Mouse (Mus musculus) MEL (cell line): Measurements from ENCODE around the gene Gm4340. TPM values are rescaled to one million over a fixed set of nuclear protein-coding genes. Genes with fewer than 3 reads are reported as not detected.

ENCODE experiments used
- DNase-seq: peaks from one replicate; pipeline ENCODE4 v3.0.0; 2011; ENCODE audit warnings: low read depth, low spot score
- H3K27ac ChIP-seq: 2 replicates; pipeline ENCODE4 v1.5.1; 2012; ENCODE audit warnings: low read depth, mild to moderate bottlenecking, control low read depth, low read length, moderate library complexity; ENCODE audit not compliant: control insufficient read depth
- H3K27me3 ChIP-seq, 2 experiments: fragments of 150-350 bp in 1 of 2; sonication (generic) in 1 of 2; 2 replicates each; pipeline ENCODE4 v1.6.1; 2012; ENCODE audit warnings: low read length in 2 of 2, mild to moderate bottlenecking in 2 of 2, improper control_type of control experiment in 1 of 2, moderate library complexity in 1 of 2; ENCODE audit not compliant: insufficient read depth in 2 of 2, control insufficient read depth in 1 of 2
- H3K36me3 ChIP-seq, 2 experiments: 2 replicates each; pipeline ENCODE4 v1.6.1; 2012 to 2014; ENCODE audit warnings: low read length in 2 of 2, improper control_type of control experiment in 1 of 2, inconsistent platforms in 1 of 2, mild to moderate bottlenecking in 1 of 2; ENCODE audit not compliant: insufficient read depth in 2 of 2, control insufficient read depth in 1 of 2
- H3K4me1 ChIP-seq, 2 experiments: fragments of 150-350 bp in 1 of 2; sonication (generic) in 1 of 2; 2 replicates each; pipeline ENCODE4 v1.6.1; 2012; ENCODE audit warnings: low read length in 2 of 2, improper control_type of control experiment in 1 of 2, mild to moderate bottlenecking in 1 of 2; ENCODE audit not compliant: insufficient read depth in 2 of 2, control insufficient read depth in 1 of 2
- H3K4me3 ChIP-seq, 2 experiments: fragments of 150-350 bp in 1 of 2; sonication (generic) in 1 of 2; 2 replicates each; pipeline ENCODE4 v1.5.1; 2012; ENCODE audit warnings: low read depth in 2 of 2, low read length in 2 of 2, mild to moderate bottlenecking in 2 of 2, moderate library complexity in 2 of 2, control low read depth in 1 of 2, improper control_type of control experiment in 1 of 2; ENCODE audit not compliant: control insufficient read depth in 1 of 2, insufficient read depth in 1 of 2
- H3K79me2 ChIP-seq: 2 replicates; pipeline ENCODE4 v1.6.1; 2012; ENCODE audit warnings: mild to moderate bottlenecking, low read length, moderate library complexity; ENCODE audit not compliant: control insufficient read depth, poor library complexity, insufficient read depth
- H3K9ac ChIP-seq: 2 replicates; pipeline ENCODE4 v1.6.1; 2012; ENCODE audit warnings: low read depth, mild to moderate bottlenecking, control low read depth, low read length, moderate library complexity; ENCODE audit not compliant: control insufficient read depth, poor library complexity, severe bottlenecking
- H3K9me3 ChIP-seq: fragments of 150-350 bp; sonication (generic); replicated peaks from 2 replicates; pipeline ENCODE4 v1.6.1; 2012; ENCODE audit warnings: mild to moderate bottlenecking, low read length, improper control_type of control experiment, moderate library complexity; ENCODE audit not compliant: insufficient read depth
- BHLHE40 ChIP-seq: IDR thresholded peaks from 2 replicates; pipeline ENCODE4 v1.6.1; 2012; ENCODE audit warnings: low read depth, mild to moderate bottlenecking, inconsistent platforms, low read length, improper control_type of control experiment, borderline replicate concordance
- CHD1 ChIP-seq: IDR thresholded peaks from 2 replicates; pipeline ENCODE4 v1.6.1; 2012; ENCODE audit warnings: low read depth, mild to moderate bottlenecking, inconsistent platforms, low read length, improper control_type of control experiment
- CHD2 ChIP-seq: IDR thresholded peaks from 2 replicates; pipeline ENCODE4 v1.6.1; 2011; ENCODE audit warnings: low read length, improper control_type of control experiment
- ELF1 ChIP-seq: IDR thresholded peaks from 2 replicates; pipeline ENCODE4 v1.6.1; 2014; ENCODE audit warnings: low read depth, mild to moderate bottlenecking, inconsistent platforms, low read length, improper control_type of control experiment, moderate library complexity
- GATA1 ChIP-seq: IDR thresholded peaks from 2 replicates; pipeline ENCODE4 v1.6.1; 2011; ENCODE audit warnings: low read depth, low read length, improper control_type of control experiment
- JUND ChIP-seq: IDR thresholded peaks from 2 replicates; pipeline ENCODE4 v1.6.1; 2011; ENCODE audit warnings: low read depth, mild to moderate bottlenecking, improper control_type of control experiment, low read length
- MXI1 ChIP-seq: IDR thresholded peaks from 2 replicates; pipeline ENCODE4 v1.6.1; 2011; ENCODE audit warnings: mild to moderate bottlenecking, low read depth, low read length, improper control_type of control experiment
- MYB ChIP-seq: IDR thresholded peaks from 2 replicates; pipeline ENCODE4 v1.6.1; 2011; ENCODE audit warnings: mild to moderate bottlenecking, low read depth, low read length, improper control_type of control experiment
- MYC ChIP-seq: IDR thresholded peaks from 2 replicates; pipeline ENCODE4 v1.6.1; 2011; ENCODE audit warnings: low read depth, mild to moderate bottlenecking, low read length, improper control_type of control experiment, moderate library complexity
- POLR2AphosphoS2 ChIP-seq: IDR thresholded peaks from 2 replicates; pipeline ENCODE4 v1.6.1; 2011; ENCODE audit warnings: low read length, improper control_type of control experiment
- POLR2AphosphoS5 ChIP-seq: IDR thresholded peaks from 2 replicates; pipeline ENCODE4 v1.6.1; 2012; ENCODE audit warnings: low read depth, borderline replicate concordance, mild to moderate bottlenecking, inconsistent platforms, low read length, moderate library complexity, mixed read lengths
- RCOR1 ChIP-seq: IDR thresholded peaks from 2 replicates; pipeline ENCODE4 v1.6.1; 2012; ENCODE audit warnings: low read depth, mild to moderate bottlenecking, inconsistent platforms, low read length, improper control_type of control experiment
- TCF12 ChIP-seq: IDR thresholded peaks from 2 replicates; pipeline ENCODE4 v1.6.1; 2014; ENCODE audit warnings: low read depth, mild to moderate bottlenecking, inconsistent platforms, low read length, improper control_type of control experiment, moderate library complexity
- UBTF ChIP-seq: IDR thresholded peaks from 2 replicates; pipeline ENCODE4 v1.6.1; 2012; ENCODE audit warnings: low read depth, mild to moderate bottlenecking, inconsistent platforms, low read length, improper control_type of control experiment, moderate library complexity, borderline replicate concordance; ENCODE audit not compliant: insufficient read depth
- USF1 ChIP-seq: IDR thresholded peaks from 2 replicates; pipeline ENCODE4 v1.6.1; 2014; ENCODE audit warnings: low read depth, mild to moderate bottlenecking, inconsistent platforms, low read length, improper control_type of control experiment, moderate library complexity
- ZMIZ1 ChIP-seq: IDR thresholded peaks from 2 replicates; pipeline ENCODE4 v1.6.1; 2012; ENCODE audit warnings: low read depth, mild to moderate bottlenecking, inconsistent platforms, low read length, improper control_type of control experiment, moderate library complexity
- ZNF384 ChIP-seq: IDR thresholded peaks from 2 replicates; pipeline ENCODE4 v1.6.1; 2012; ENCODE audit warnings: low read depth, mild to moderate bottlenecking, inconsistent platforms, low read length, improper control_type of control experiment
- polyA plus RNA-seq, 2 experiments: library from polyadenylated mRNA; stranded (reverse) in 1 of 2; unstranded in 1 of 2; fragments of >175 nt in 1 of 2; fragments of >200 nt in 1 of 2; gene quantifications; 2 replicates each; pipeline versions ENCODE4 v1.2.1 to v1.2.4; 2012; ENCODE audit warnings: low replicate concordance in 2 of 2, low read depth in 1 of 2; ENCODE audit not compliant: insufficient read length in 2 of 2, insufficient read depth in 1 of 2, missing spikeins in 1 of 2
- total RNA-seq: library from RNA; depleted of rRNA; stranded (reverse); fragments of 300-350 nt; gene quantifications from 2 replicates; pipeline ENCODE4 v1.2.3, GENCODE M21; 2012

Gm4340 gene
- total and polyA plus RNA-seq, 3 experiments: not detected

DNA sequence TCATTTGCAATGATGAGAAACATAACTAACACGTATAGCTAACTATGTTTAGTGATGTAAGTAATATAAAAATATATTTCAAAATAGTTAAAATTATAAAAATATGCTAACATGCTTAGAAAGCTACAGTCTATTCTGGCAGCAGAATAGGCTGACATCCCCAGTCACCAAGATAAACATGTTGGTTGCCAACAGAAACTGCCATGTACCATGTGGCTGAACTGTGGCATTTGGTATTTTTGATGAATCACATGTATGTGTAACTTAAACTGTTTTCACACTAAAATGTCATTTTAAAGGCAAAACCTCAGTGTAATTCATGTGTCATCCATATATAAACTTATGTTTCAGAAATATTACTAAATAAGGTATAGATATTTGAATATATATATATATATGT, 15.8 kb downstream of the Gm4340 start:
- Histone ChIP-seq H3K9ac (no peak overlapping the region), H3K36me3 (no peaks in the 10 kb centered on the region), H3K4me1 (no peaks in the 10 kb centered on the region), H3K79me2 (no peaks in the 10 kb centered on the region), H3K9me3 (no peaks in the 10 kb centered on the region), H3K27ac (no peak overlapping the region), H3K27me3 (no peaks in the 10 kb centered on the region), H3K4me3 (no peak overlapping the region)
- TF ChIP-seq TCF12: no peak
- no peak for TF ChIP-seq MYC
- no peak for TF ChIP-seq USF1
- TF ChIP-seq ZNF384: no peak
- TF ChIP-seq CHD1: no peak
- no peak for TF ChIP-seq ZMIZ1
- no peak for TF ChIP-seq ELF1
- DNase-seq: no peak

GRCm38 (mm10) chr10:104210268-104210990, 16.6 kb downstream of the Gm4340 start:
- Histone ChIP-seq H3K27ac (no peak overlapping the region), H3K4me3 (no peak overlapping the region), H3K4me1 (no peaks in the 10 kb centered on the region), H3K27me3 (no peaks in the 10 kb centered on the region), H3K9me3 (no peaks in the 10 kb centered on the region), H3K9ac (no peak overlapping the region), H3K36me3 (no peaks in the 10 kb centered on the region), H3K79me2 (no peaks in the 10 kb centered on the region)
- no peak for DNase-seq
- no peak for TF ChIP-seq POLR2AphosphoS2
- TF ChIP-seq POLR2AphosphoS5: no peak
- TF ChIP-seq MYB: no peak
- TF ChIP-seq MXI1: no peak
- TF ChIP-seq BHLHE40: no peak
- no peak for TF ChIP-seq TCF12
- no peak for TF ChIP-seq GATA1
- no peak for TF ChIP-seq UBTF
- no peak for TF ChIP-seq ZNF384
- no peak for TF ChIP-seq RCOR1
- no peak for TF ChIP-seq JUND
- no peak for TF ChIP-seq CHD1
- no peak for TF ChIP-seq CHD2
